Mouse (Mus musculus): ENCODE measurements around the gene Calml3.
"Not testable (repeated sequence)": the region's sequence is repeated elsewhere in the genome, so short reads cannot be mapped to it uniquely, and the experiment has no call there.

Calml3 gene

DNA sequence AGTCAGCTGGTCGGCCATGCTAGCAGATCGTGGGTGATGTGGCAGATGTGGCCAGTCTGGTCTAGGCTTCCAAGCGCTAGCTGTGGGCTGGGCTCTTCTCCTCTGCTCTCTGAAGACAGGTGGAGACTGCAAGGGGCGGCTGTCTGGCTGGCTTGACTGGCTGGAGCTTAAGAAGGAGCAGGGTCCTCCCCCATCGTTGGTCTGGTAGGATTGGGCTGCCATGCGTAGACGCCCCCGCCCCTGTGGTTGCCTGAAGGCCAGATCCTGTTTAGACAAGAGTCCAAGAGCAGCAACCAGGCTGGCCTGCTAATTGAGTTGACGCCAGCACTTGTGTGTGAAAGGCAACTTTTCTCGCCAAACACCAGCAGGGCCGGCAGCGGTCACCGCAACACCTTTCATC lies at the start of gene Calml3:
Gene Calml3, minus strand, starts transcription at position 131 of the 400 bp plus-strand sequence.
- DNase-seq (ENCODE audit: low spot score in 2 of 2), result no peak

- no peak for DNase-seq (ENCODE audit: low spot score in 2 of 2)
These were observed 46.2 kb upstream of the Calml3 start for GRCm38 (mm10) chr13:3850330-3850729.

DNA sequence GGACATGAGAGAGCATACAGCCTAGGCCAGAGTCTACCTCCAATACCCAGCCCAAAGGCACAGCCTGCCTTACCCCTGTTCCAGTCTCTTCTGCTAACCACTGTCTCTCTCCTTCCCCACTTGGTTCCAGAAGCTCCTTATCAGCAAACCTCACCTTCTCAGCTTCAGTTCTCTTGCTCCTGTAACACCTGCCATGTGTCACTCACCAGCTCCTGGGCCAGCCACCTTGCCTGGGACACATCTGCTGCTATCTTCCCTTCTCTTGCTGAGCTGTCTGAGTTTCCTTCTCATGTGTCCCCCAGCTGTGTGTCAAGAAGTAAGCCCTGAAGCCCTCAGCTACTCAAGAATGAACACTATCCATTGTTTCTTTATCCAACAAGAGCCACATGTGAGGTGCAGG lies 36.5 kb upstream of the Calml3 start:
- DNase-seq (ENCODE audit: low spot score in 2 of 2), result not testable (repeated sequence)

DNA sequence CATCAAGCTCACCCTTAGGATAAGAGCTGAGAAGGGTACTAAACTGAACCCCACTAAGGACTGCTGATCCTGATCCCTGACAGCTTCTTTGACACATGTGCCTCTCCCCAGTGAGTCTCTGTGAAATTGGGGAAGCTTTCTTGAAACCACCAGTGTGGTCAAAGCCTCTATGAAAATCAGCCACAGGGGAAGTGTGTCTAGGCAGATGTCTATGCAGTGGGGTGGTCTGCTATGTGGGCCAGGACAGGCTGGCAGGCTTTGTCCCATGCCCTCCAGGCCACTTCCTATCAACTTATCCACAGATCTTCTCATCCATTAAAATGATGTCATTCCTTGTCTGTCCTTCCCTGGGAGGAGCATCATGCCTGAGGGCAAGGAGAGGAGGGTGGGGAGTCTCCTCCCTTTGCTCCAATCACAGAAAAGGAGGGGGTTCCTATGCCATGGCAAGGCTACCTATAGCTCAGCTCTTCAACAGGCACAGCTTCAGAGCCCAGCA lies 33.2 kb upstream of the Calml3 start, which contains the start of gene Calm4:
Gene Calm4, plus strand, starts transcription at position 446 of the 496 bp plus-strand sequence.
- not testable (repeated sequence) for DNase-seq (ENCODE audit: low spot score in 2 of 2)

DNA sequence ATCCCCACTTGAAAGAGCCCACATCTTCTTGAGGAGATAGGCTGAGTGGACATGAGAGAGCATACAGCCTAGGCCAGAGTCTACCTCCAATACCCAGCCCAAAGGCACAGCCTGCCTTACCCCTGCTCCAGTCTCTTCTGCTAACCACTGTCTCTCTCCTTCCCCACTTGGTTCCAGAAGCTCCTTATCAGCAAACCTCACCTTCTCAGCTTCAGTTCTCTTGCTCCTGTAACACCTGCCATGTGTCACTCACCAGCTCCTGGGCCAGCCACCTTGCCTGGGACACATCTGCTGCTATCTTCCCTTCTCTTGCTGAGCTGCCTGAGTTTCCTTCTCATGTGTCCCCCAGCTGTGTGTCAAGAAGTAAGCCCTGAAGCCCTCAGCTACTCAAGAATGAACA lies 29.5 kb upstream of the Calml3 start:
- not testable (repeated sequence) for DNase-seq (ENCODE audit: low spot score in 2 of 2)

GRCm38 (mm10) chr13:3832450-3832849 lies 28.3 kb upstream of the Calml3 start:
- DNase-seq (ENCODE audit: low spot score in 2 of 2), result no peak

- DNase-seq (ENCODE audit: low spot score in 2 of 2), result no peak
These were observed 27.9 kb upstream of the Calml3 start for GRCm38 (mm10) chr13:3831994-3832393.

DNA sequence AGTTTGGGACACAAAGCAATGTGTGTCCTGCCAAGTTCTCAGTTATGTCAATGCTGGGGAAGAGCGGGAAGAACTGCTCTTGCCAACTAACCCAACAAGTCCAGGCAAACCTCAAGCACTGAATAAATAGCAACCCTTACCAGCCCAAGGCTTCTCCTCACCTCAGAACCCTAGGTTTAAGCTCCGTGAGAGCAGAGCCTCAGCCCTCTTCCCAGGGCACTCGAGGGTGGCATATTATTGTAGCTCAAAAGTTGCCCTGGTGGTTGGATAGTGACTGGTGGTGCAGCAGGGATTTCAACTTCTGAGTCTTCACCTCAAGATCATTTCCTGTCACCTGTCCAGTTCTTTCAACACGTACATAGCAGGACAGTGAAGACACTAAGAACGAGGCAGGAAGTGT lies 27.4 kb upstream of the Calml3 start:
- DNase-seq (ENCODE audit: low spot score in 2 of 2), result no peak

GRCm38 (mm10) chr13:3825726-3826125 lies 21.6 kb upstream of the Calml3 start:
- DNase-seq (ENCODE audit: low spot score in 2 of 2), result no peak

GRCm38 (mm10) chr13:3822105-3822504 lies 18.0 kb upstream of the Calml3 start:
- DNase-seq (ENCODE audit: low spot score in 2 of 2), result no peak

- DNase-seq (ENCODE audit: low spot score in 2 of 2), result no peak
These were observed 14.6 kb upstream of the Calml3 start for GRCm38 (mm10) chr13:3818740-3819076.

GRCm38 (mm10) chr13:3818012-3818739 lies 14.1 kb upstream of the Calml3 start:
- no peak for DNase-seq (ENCODE audit: low spot score in 2 of 2)

- DNase-seq (ENCODE audit: low spot score in 2 of 2), result no peak
These were observed 3.2 kb upstream of the Calml3 start for GRCm38 (mm10) chr13:3807131-3807827.

DNA sequence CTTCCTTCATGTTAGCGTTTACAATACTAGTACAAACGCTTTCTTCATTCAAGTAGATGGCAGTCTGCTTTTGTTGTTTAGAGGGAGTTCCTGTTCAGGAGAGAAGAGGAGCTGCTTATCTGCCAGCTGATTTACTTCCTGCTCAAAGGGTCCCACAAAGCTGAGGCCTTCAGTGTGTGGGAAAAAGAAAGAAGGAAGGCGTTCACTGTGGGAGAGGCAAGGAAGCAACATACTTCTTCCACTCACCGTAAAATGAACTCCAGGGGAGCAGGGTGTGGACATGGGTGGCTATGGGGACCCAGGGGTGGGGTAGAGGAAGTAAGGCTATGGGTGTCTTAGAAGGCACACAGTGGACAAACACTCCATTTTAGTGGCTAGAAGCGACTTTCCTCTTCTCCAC lies 1.5 kb upstream of the Calml3 start:
- no peak for DNase-seq (ENCODE audit: low spot score in 2 of 2)

- DNase-seq (ENCODE audit: low spot score in 2 of 2), result no peak
These were observed 1.0 kb upstream of the Calml3 start for GRCm38 (mm10) chr13:3805132-3805531.

GRCm38 (mm10) chr13:3799386-3799785 lies 4.7 kb downstream of the Calml3 start:
- no peak for DNase-seq (ENCODE audit: low spot score in 2 of 2)

DNA sequence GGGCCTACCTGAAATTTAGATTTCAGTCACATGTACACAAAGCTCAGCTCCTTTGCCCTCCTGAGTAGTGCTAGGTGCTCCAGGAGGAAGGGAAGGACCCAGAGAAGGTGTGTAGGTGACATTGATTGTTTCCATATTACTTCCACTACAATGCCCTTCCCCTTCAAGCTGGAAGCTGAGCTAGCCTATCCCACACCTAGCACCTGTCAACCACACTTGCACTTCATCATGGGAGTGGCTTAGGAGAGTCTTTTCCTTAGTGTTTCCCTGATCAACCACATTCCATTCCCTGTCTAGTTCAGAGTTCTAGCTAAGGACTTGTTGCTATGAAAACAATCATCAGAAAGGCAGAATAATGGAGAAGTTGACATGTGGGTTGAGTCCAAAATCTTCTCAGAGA lies 5.4 kb downstream of the Calml3 start:
- no peak for DNase-seq (ENCODE audit: low spot score in 2 of 2)

DNA sequence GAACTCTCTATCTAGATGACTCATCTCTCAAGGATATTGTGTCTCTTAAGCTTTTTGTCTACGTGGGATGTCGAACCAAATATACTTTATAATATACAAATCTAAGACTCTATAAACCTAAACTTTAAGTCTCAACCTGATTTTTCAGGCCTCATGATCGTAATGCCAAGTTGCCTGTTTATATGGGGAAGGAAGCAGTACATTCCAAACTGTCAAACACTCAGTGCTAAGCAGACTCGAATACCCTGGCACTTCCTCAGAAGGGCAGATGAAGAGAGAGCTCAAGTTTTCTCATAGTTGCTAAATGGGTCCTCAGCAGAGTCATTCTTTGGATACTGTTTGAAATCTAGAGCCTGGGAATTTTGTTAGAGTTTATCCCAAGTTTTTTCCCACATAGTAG lies 7.5 kb downstream of the Calml3 start:
- no peak for DNase-seq (ENCODE audit: low spot score in 2 of 2)

DNA sequence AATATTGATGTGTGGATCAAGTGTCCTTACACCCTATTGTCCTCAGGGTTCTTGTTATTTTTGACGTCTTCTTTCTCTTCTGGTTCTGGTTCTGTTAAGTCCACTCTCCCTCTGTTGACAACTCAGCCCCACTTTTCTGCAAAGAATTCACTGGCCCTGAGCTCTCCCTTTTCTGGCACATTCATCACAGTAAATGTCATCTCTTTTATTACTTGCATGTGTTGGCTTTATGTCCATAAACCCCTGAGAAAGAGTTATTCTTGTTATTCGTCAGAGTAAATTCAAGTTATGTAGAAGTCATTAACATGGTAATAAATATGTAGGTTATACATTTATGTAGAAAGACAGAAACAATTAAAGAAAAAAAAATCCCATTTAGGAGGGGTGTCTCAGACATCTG lies 14.6 kb downstream of the Calml3 start:
- no peak for DNase-seq (ENCODE audit: low spot score in 2 of 2)

DNA sequence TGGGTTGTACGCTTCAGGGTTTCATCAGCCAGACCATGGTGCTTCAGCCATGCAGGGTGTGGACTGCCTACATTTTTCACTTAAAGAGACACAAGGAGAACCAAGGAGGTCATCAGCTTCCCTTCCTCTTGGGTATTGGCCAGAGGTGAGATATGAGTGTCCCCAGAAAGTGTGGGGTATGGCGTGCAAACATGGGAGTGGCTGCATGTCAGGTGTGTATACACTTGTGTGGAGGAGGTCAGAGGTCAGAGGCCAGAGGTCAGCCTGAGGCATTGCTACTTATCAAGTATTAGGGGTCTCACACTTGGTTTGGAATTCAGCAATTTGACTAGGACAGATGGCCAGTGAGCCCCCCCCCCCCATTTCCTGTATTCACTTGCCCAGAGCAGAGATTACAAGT lies 15.5 kb downstream of the Calml3 start:
- DNase-seq (ENCODE audit: low spot score in 2 of 2), result no peak

DNA sequence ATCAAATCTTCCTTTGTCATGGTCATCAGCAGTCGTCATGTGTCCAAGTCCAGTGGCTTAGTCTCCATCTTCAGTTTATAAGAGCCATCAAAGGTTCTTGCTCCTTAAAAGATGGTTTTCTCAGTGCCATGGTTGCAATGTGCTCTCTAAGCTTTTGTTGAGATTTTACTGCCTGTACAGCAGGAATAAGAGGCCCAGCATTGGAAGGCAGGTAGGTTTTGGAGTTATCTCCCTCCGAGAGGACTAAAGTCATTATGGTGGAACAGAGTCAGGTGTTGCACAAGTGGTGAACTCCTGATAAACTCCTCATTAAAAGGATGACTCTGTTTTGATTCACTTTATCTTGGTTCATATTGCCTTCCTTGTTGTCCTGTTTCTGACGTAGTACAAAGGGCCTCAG lies 16.5 kb downstream of the Calml3 start:
- DNase-seq (ENCODE audit: low spot score in 2 of 2), result no peak

GRCm38 (mm10) chr13:3787102-3787501 lies 17.0 kb downstream of the Calml3 start:
- no peak for DNase-seq (ENCODE audit: low spot score in 2 of 2)

GRCm38 (mm10) chr13:3783621-3784020 lies 20.5 kb downstream of the Calml3 start:
- DNase-seq (ENCODE audit: low spot score in 2 of 2), result no peak
